Mouse (Mus musculus): ENCODE measurements at regions not wholly inside any gene's neighbourhood (a gene's known extent, or its start where the extent isn't known, plus 50 kb on each side); places are given as distances from the start of the nearest gene placed in this dataset.

GRCm38 (mm10) chrX:23499320-23499719 is 134.4 kb upstream of the Klhl13 start:
- DNase-seq (ENCODE audit: low spot score in 2 of 2), result no peak
- intact Hi-C loops (cut with DNase I), result no loop called here

GRCm38 (mm10) chrX:23495199-23495598 is 130.3 kb upstream of the Klhl13 start:
- no peak for DNase-seq (ENCODE audit: low spot score in 2 of 2)
- intact Hi-C loops (cut with DNase I), result no loop called here

GRCm38 (mm10) chrX:23476868-23477267 is 112.0 kb upstream of the Klhl13 start:
- no peak for DNase-seq (ENCODE audit: low spot score in 2 of 2)
- intact Hi-C loops (cut with DNase I), result no loop called here

- intact Hi-C loops (cut with DNase I), result no loop called here
- no peak for DNase-seq (ENCODE audit: low spot score in 2 of 2)
These were observed 101.1 kb upstream of the Klhl13 start for GRCm38 (mm10) chrX:23466031-23466430.

GRCm38 (mm10) chrX:23453616-23454015 is 88.7 kb upstream of the Klhl13 start:
- peak; percentile 8 to 15 for DNase-seq (ENCODE audit: low spot score in 2 of 2)
- intact Hi-C loops (cut with DNase I), result no loop called here

GRCm38 (mm10) chrX:23422746-23423145 is 57.9 kb upstream of the Klhl13 start:
- intact Hi-C loops (cut with DNase I), result no loop called here
- no peak for DNase-seq (ENCODE audit: low spot score in 2 of 2)

GRCm38 (mm10) chrX:23417525-23417924 is 52.6 kb upstream of the Klhl13 start:
- intact Hi-C loops (cut with DNase I), result no loop called here
- DNase-seq (ENCODE audit: low spot score in 2 of 2), result no peak

Data from left cerebral cortex, postnatal 25 days (tissue).